Mouse (Mus musculus): ENCODE measurements around the gene Asb13. TPM values are rescaled to one million over a fixed set of nuclear protein-coding genes. Genes with fewer than 3 reads are reported as not detected.

The Asb13 gene
- polyA plus RNA-seq, 1 experiment from 2014 or later, result 6.0 TPM

Other genes with a start within 250 kb of the Asb13 start
- gene Gdi2, start 96.0 kb upstream of the Asb13 start, polyA plus RNA-seq (2014; fragmentation: Nextera tagmentation; extraction: Ambion mirVana), result 501 and 516 TPM in 2 replicates
- 18.2 and 25.8 TPM in 2 replicates for gene Fam208b, start 22.9 kb upstream of the Asb13 start, polyA plus RNA-seq (2014; fragmentation: Nextera tagmentation; extraction: Ambion mirVana)
- not detected in 2 replicates for gene Calml3, start 170.3 kb downstream of the Asb13 start, polyA plus RNA-seq (2014; fragmentation: Nextera tagmentation; extraction: Ambion mirVana)
- not detected in 2 replicates for gene Calm4, start 203.7 kb downstream of the Asb13 start, polyA plus RNA-seq (2014; fragmentation: Nextera tagmentation; extraction: Ambion mirVana)
- not detected in 2 replicates for gene Calm5, start 220.1 kb downstream of the Asb13 start, polyA plus RNA-seq (2014; fragmentation: Nextera tagmentation; extraction: Ambion mirVana)

Data from forebrain, embryonic 14.5 days (tissue).